8 mouse cellular contexts compared by ENCODE assay signal in the genomic region with DNA sequence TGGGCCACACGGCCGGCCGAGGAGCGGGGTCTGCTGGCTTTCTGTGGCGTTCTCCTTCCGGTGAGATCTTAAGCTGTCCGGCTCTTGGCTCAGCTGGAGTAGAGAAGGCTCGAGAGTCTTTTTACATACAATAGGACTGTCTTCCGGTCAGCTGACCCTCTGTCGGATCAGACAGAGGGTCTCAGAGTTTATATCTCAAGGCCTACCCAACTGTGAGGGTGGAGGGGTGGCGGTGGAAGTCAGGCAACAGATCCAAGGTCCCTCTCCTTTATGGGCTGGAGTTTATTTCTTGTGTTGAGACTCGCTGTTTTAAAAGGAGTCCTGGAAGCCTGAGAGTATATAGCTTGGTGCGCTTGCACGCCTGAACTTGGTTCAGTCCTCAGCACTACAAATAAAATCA. TPM values are rescaled to one million over a fixed set of nuclear protein-coding genes. Genes with fewer than 3 reads are reported as not detected.
DNase-seq lines count a peak whose midpoint lies in the region; ATAC-seq lines count a peak whose summit lies in the region.

A gene (minus strand): TSS at position 101 of the 400 bp plus-strand sequence.

- no peak within 1 kb of the TSS for H3K27ac ChIP-seq in liver, embryonic 11.5 days (ENCODE audit: low read depth, low read length)
- no peak within 1 kb of the TSS for H3K27ac ChIP-seq in liver, embryonic 16.5 days (ENCODE audit: low read length)

- no peak within 1 kb of the TSS for H3K9ac ChIP-seq in liver, embryonic 11.5 days (ENCODE audit: low read depth, low read length)
- no peak within 1 kb of the TSS for H3K9ac ChIP-seq in liver, embryonic 16.5 days (ENCODE audit: low read depth, low read length)

- no peaks in the 10 kb centered on the region for H3K36me3 ChIP-seq in liver, embryonic 11.5 days (ENCODE audit: control insufficient read depth, insufficient read depth, low read length)
- H3K36me3 ChIP-seq in liver, embryonic 16.5 days (ENCODE audit: control insufficient read depth, insufficient read depth) = no peaks in the 10 kb centered on the region

- WGBS in liver, embryonic 11.5 days = 84% methylated on average over 14 of the region's 14 CpGs
- WGBS in liver, embryonic 16.5 days (ENCODE audit: insufficient replicate concordance) = 75% methylated on average over 14 of the region's 14 CpGs

- no peak for DNase-seq in liver, embryonic 11.5 days (ENCODE audit: low spot score)
- DNase-seq in liver = no peak
- DNase-seq in adrenal gland, postnatal 14 days = no peak
- DNase-seq in gastrocnemius, postnatal 25 days = no peak
- no peak for DNase-seq in right cerebral cortex, adult 2 months (ENCODE audit: low spot score in 2 of 2)
- DNase-seq in urinary bladder, adult 18-20 months (ENCODE audit: low spot score in 2 of 2) = no peak
- DNase-seq in layer of hippocampus, adult 18-20 months (ENCODE audit: low spot score in 2 of 2) = no peak

- ATAC-seq in liver, embryonic 11.5 days (replicated peaks; ENCODE audit: low FRiP score) = no peak
- ATAC-seq in liver, embryonic 16.5 days (ENCODE audit: low read depth) = no peak

- H3K4me1 ChIP-seq in liver, embryonic 11.5 days (replicated peaks; ENCODE audit: control insufficient read depth, insufficient read depth, low read length) = peaks cover 3% of the 10 kb centered on the region; the same call in 1 of the 2 replicates
- H3K4me1 ChIP-seq in liver, embryonic 16.5 days (ENCODE audit: control insufficient read depth, low read depth, low read length) = peaks cover 4% of the 10 kb centered on the region

- no peak within 1 kb of the TSS for H3K4me2 ChIP-seq in liver, embryonic 11.5 days
- no peak within 1 kb of the TSS for H3K4me2 ChIP-seq in liver, embryonic 16.5 days (ENCODE audit: low read depth, low read length)

- no peaks in the 10 kb centered on the region for H3K27me3 ChIP-seq in liver, embryonic 11.5 days (replicated peaks; ENCODE audit: control insufficient read depth, insufficient read depth, low read length)
- H3K27me3 ChIP-seq in liver, embryonic 16.5 days (ENCODE audit: control insufficient read depth, insufficient read depth, low read depth, low read length) = no peaks in the 10 kb centered on the region

- no peaks in the 10 kb centered on the region for H3K9me3 ChIP-seq in liver, embryonic 11.5 days (ENCODE audit: control insufficient read depth, low read length)
- no peaks in the 10 kb centered on the region for H3K9me3 ChIP-seq in liver, embryonic 16.5 days (replicated peaks; ENCODE audit: control insufficient read depth, low read length)

- H3K4me3 ChIP-seq in liver, embryonic 11.5 days (ENCODE audit: low read depth, low read length) = no peak within 1 kb of the TSS
- no peak within 1 kb of the TSS for H3K4me3 ChIP-seq in liver, embryonic 16.5 days (ENCODE audit: low read depth, low read length)

RNA-seq across cellular contexts. Expression of the gene that starts here (rescaled TPM):
- 59.2 and 66.1 TPM in 2 replicates for polyA plus RNA-seq in liver, embryonic 11.5 days (2014; fragmentation: Nextera tagmentation; extraction: Ambion mirVana)
- 41.1 and 64.5 TPM in 2 replicates for total RNA-seq in adrenal gland, postnatal 14 days (2021)
- 10 to 100 TPM; 13.0 to 14.3 TPM for total RNA-seq in gastrocnemius, postnatal 25 days (2021)
- 62.1 and 65.8 TPM in 2 replicates for polyA plus RNA-seq in liver, embryonic 16.5 days (2015; fragmentation: Nextera tagmentation; extraction: Ambion mirVana)
- total RNA-seq in layer of hippocampus, adult 18-20 months (2021) = 1 to 10 TPM; 3.8 to 5.8 TPM
